Mouse (Mus musculus) cortical plate, adult 2 months (tissue): ENCODE measurements around the gene Tmc2.

Experiments used
- CTCF ChIP-seq: fragments of 200-500 bp; IDR thresholded peaks from 2 replicates; pipeline ENCODE4 v1.5.1; 2011; ENCODE audit warnings: mild to moderate bottlenecking, control low read depth, low read length; ENCODE audit not compliant: insufficient read depth; ENCODE audit errors: extremely low read depth
- POLR2A ChIP-seq: fragments of 200-500 bp; IDR thresholded peaks from 2 replicates; pipeline ENCODE4 v1.6.1; 2011; ENCODE audit warnings: mild to moderate bottlenecking, low read length, control low read depth; ENCODE audit not compliant: insufficient read depth; ENCODE audit errors: extremely low read depth

DNA sequence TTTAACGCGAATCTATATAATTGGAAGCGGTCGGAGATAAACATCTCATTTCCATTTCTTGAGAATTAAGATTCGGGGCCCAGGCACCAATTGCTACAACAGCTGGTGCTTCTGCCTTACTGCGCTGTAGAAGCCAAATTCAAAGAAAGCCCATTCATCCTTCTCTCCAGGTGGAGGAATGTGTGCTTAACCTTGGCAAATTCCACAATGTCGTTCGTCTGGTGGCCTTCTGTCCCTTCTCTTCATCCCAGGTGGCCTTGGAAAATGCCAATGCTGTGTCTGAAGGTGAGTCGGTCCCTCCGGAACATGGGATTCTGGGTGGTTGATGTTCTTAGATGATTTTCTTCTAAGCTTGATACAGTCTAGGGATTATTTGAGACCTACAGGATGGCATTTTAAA lies 79.9 kb downstream of the Tmc2 start:
- TF ChIP-seq CTCF (no peak), POLR2A (no peak)
